8 mouse cellular contexts compared by ENCODE assay signal in genomic region chr7:118584257-118584907, GRCm38 (mm10). TPM values are rescaled to one million over a fixed set of nuclear protein-coding genes. Genes with fewer than 3 reads are reported as not detected.
DNase-seq lines count a peak whose midpoint lies in the region; ATAC-seq and TF ChIP-seq lines count a peak whose summit lies in the region.

Gene Tmc7 (minus strand): TSS chr7:118584736.

- H3K4me1 ChIP-seq in cortical plate, adult 2 months (ENCODE audit: control insufficient read depth, insufficient read depth, low read length) = no peaks in the 10 kb centered on the region; the same call in 1 of the 2 replicates
- H3K4me1 ChIP-seq in hindbrain, postnatal 0 days (ENCODE audit: insufficient read depth, low read length) = peaks cover 8% of the 10 kb centered on the region; the same call in 1 of the 2 replicates
- H3K4me1 ChIP-seq in limb, embryonic 10.5 days = peaks cover 16% of the 10 kb centered on the region
- H3K4me1 ChIP-seq in midbrain, embryonic 13.5 days (replicated peaks) = peaks cover 26% of the 10 kb centered on the region

- 0 out of 2 replicates have a peak, but pooled peaks have one; percentile 36 for TF ChIP-seq POLR2A in cortical plate, adult 2 months (IDR thresholded peaks at IDR 0.05; ENCODE audit: extremely low read depth, insufficient read depth, low read length)

- H3K36me3 ChIP-seq in hindbrain, postnatal 0 days (ENCODE audit: insufficient read depth, low read length) = no peaks in the 10 kb centered on the region
- H3K36me3 ChIP-seq in limb, embryonic 10.5 days = peaks cover 15% of the 10 kb centered on the region
- H3K36me3 ChIP-seq in midbrain, embryonic 13.5 days = peaks cover 10% of the 10 kb centered on the region

- peak within 1 kb of the TSS; percentile 88 for H3K4me2 ChIP-seq in hindbrain, postnatal 0 days (ENCODE audit: low read depth, low read length)
- H3K4me2 ChIP-seq in midbrain, embryonic 13.5 days (replicated peaks) = peak within 1 kb of the TSS; percentile 80

- H3K27ac ChIP-seq in cortical plate, adult 2 months (ENCODE audit: insufficient read depth, low read length) = peak within 1 kb of the TSS; percentile 94
- peak within 1 kb of the TSS; percentile 80 for H3K27ac ChIP-seq in hindbrain, postnatal 0 days
- H3K27ac ChIP-seq in limb, embryonic 10.5 days = peak within 1 kb of the TSS; percentile 88
- H3K27ac ChIP-seq in midbrain, embryonic 13.5 days = peak within 1 kb of the TSS; percentile 47

- TF ChIP-seq CTCF in cortical plate, adult 2 months (IDR thresholded peaks at IDR 0.05; ENCODE audit: extremely low read depth, insufficient read depth, low read length) = no peak
- TF ChIP-seq CTCF in hindbrain, postnatal 0 days (IDR thresholded peaks at IDR 0.05; ENCODE audit: low read depth) = no peak

- no peaks in the 10 kb centered on the region for H3K27me3 ChIP-seq in hindbrain, postnatal 0 days (ENCODE audit: insufficient read depth, low read length)
- no peaks in the 10 kb centered on the region for H3K27me3 ChIP-seq in limb, embryonic 10.5 days (ENCODE audit: low read depth, poor library complexity, severe bottlenecking)
- no peaks in the 10 kb centered on the region for H3K27me3 ChIP-seq in midbrain, embryonic 13.5 days

- H3K4me3 ChIP-seq in cortical plate, adult 2 months (ENCODE audit: insufficient read depth, low read length) = peak within 1 kb of the TSS; percentile 65
- H3K4me3 ChIP-seq in hindbrain, postnatal 0 days (ENCODE audit: low read length) = peak within 1 kb of the TSS; percentile 70
- peak within 1 kb of the TSS; percentile 78 for H3K4me3 ChIP-seq in limb, embryonic 10.5 days
- peak within 1 kb of the TSS; percentile 64 for H3K4me3 ChIP-seq in midbrain, embryonic 13.5 days (replicated peaks)

- peak within 1 kb of the TSS; percentile 80 for H3K9ac ChIP-seq in hindbrain, postnatal 0 days (replicated peaks; ENCODE audit: low read length)
- H3K9ac ChIP-seq in midbrain, embryonic 13.5 days (replicated peaks) = peak within 1 kb of the TSS; percentile 87

- WGBS in hindbrain, postnatal 0 days = under 1% methylated on average over 50 of the region's 51 CpGs
- under 1% methylated on average over 49 of the region's 51 CpGs for WGBS in limb, embryonic 10.5 days
- WGBS in midbrain, embryonic 13.5 days = under 1% methylated on average over 45 of the region's 51 CpGs

- no peak for ATAC-seq in CD4-positive, CD25-positive, alpha-beta regulatory T cell, adult 4 months
- ATAC-seq in hindbrain, postnatal 0 days = peak; percentile 88
- ATAC-seq in midbrain, embryonic 13.5 days = peak; percentile 86

- no peaks in the 10 kb centered on the region for H3K9me3 ChIP-seq in hindbrain, postnatal 0 days (ENCODE audit: low read length)
- H3K9me3 ChIP-seq in limb, embryonic 10.5 days (replicated peaks) = no peaks in the 10 kb centered on the region; the same call in 1 of the 2 replicates
- peaks cover 4% of the 10 kb centered on the region; the same call in 1 of the 2 replicates for H3K9me3 ChIP-seq in midbrain, embryonic 13.5 days

- peak; percentile 46 for DNase-seq in CD4-positive, CD25-positive, alpha-beta regulatory T cell, adult 2 months (ENCODE audit: low read depth, low spot score)
- DNase-seq in gastrocnemius, adult 8-10 months (ENCODE audit: low spot score in 2 of 2) = peak; percentile 35 to 50
- DNase-seq in hindbrain, postnatal 0 days (ENCODE audit: low spot score) = peak; percentile 86
- DNase-seq in limb, embryonic 10.5 days (ENCODE audit: low spot score) = peak; percentile 88
- DNase-seq in spleen, postnatal 4 days (ENCODE audit: low spot score in 2 of 2) = peak; percentile 33 to 68

RNA-seq across cellular contexts. Expression of gene Tmc7, which starts in this region (rescaled TPM):
- polyA plus RNA-seq in CD4-positive, CD25-positive, alpha-beta regulatory T cell, adult 4 months (2017; shearing (Covaris generic)) = not detected
- 12.9 and 14.1 TPM in 2 replicates for polyA plus RNA-seq in cortical plate, adult 2 months (2012; rRNA removed)
- total RNA-seq in gastrocnemius, adult 8-10 months (2022) = 10 to 100 TPM in 1 of 4 experiments, 1 to 10 TPM in 3; 6.4 to 12.9 (median 8.6) TPM
- total RNA-seq in hindbrain, postnatal 0 days (2014; rRNA removed) = 11.8 and 14.3 TPM in 2 replicates
- polyA plus RNA-seq in hindbrain, postnatal 0 days (2015; fragmentation: Nextera tagmentation; extraction: Ambion mirVana) = 4.9 and 5.3 TPM in 2 replicates
- polyA plus RNA-seq in limb, embryonic 10.5 days (2016; fragmentation: Nextera tagmentation; extraction: Ambion mirVana) = 4.6 and 4.7 TPM in 2 replicates
- polyA plus RNA-seq in midbrain, embryonic 13.5 days (2015; fragmentation: Nextera tagmentation; extraction: Ambion mirVana) = 6.2 and 6.4 TPM in 2 replicates
